Mouse (Mus musculus): Measurements from ENCODE around the gene Sclt1.

Sclt1 gene

GRCm38 (mm10) chr3:41605601-41606329 is 136.5 kb downstream of the Sclt1 start:
- no peak for DNase-seq

GRCm38 (mm10) chr3:41604629-41605321 is 137.5 kb downstream of the Sclt1 start:
- DNase-seq, result no peak

GRCm38 (mm10) chr3:41603470-41604019 is 138.8 kb downstream of the Sclt1 start:
- DNase-seq, result no peak

- no peak for DNase-seq
Observed at GRCm38 (mm10) chr3:41602933-41603332, 139.4 kb downstream of the Sclt1 start.

- no peak for DNase-seq
Observed at GRCm38 (mm10) chr3:41601226-41602020, 140.9 kb downstream of the Sclt1 start.

GRCm38 (mm10) chr3:41599806-41600589 is 142.3 kb downstream of the Sclt1 start:
- peak; percentile 70 for DNase-seq

- DNase-seq, result no peak
Observed at GRCm38 (mm10) chr3:41599226-41599625, 143.1 kb downstream of the Sclt1 start.

GRCm38 (mm10) chr3:41598412-41598811 is 143.9 kb downstream of the Sclt1 start:
- DNase-seq, result peak; percentile 39

GRCm38 (mm10) chr3:41597036-41597435 is 145.3 kb downstream of the Sclt1 start:
- no peak for DNase-seq

GRCm38 (mm10) chr3:41595010-41595409 is 147.3 kb downstream of the Sclt1 start:
- DNase-seq, result no peak

- no peak for DNase-seq
Observed at GRCm38 (mm10) chr3:41594097-41594879, 148.0 kb downstream of the Sclt1 start.

GRCm38 (mm10) chr3:41592805-41593204 is 149.5 kb downstream of the Sclt1 start:
- DNase-seq, result no peak

- DNase-seq, result no peak
Observed at GRCm38 (mm10) chr3:41591651-41592170, 150.6 kb downstream of the Sclt1 start.

- peak; percentile 68 for DNase-seq
Observed at GRCm38 (mm10) chr3:41590695-41591559, 151.4 kb downstream of the Sclt1 start.

GRCm38 (mm10) chr3:41589988-41590387 is 152.3 kb downstream of the Sclt1 start:
- DNase-seq, result no peak

GRCm38 (mm10) chr3:41589246-41589914 is 152.9 kb downstream of the Sclt1 start:
- DNase-seq, result no peak

- DNase-seq, result no peak
Observed at GRCm38 (mm10) chr3:41588495-41588894, 153.8 kb downstream of the Sclt1 start.

- DNase-seq, result peak; percentile 74
Observed at GRCm38 (mm10) chr3:41587588-41587987, 154.7 kb downstream of the Sclt1 start.

- DNase-seq, result no peak
Observed at GRCm38 (mm10) chr3:41586917-41587316, 155.4 kb downstream of the Sclt1 start.

GRCm38 (mm10) chr3:41586330-41586729 is 156.0 kb downstream of the Sclt1 start:
- DNase-seq, result no peak
